In genomic region chr3:31022895-31023436, GRCm38 (mm10) we compare ENCODE assay signal across 9 mouse cellular contexts. TPM values are rescaled to one million over a fixed set of nuclear protein-coding genes. Genes with fewer than 3 reads are reported as not detected.
A peak's percentile ranks its signal among the peaks of the same experiment; 100 is the strongest.
DNase-seq lines count a peak whose midpoint lies in the region; ATAC-seq lines count a peak whose summit lies in the region.
"Had no signal": no experiment of that assay in that cellular context is flagged by ENCODE, and none has a peak within 500 bp of the region (broad histone marks: within the 10 kb centered on the region; RNA-seq: fewer than 3 reads in every experiment).

No protein-coding gene starts in this region.

- H3K9me3 ChIP-seq in forebrain, embryonic 10.5 days: no peaks in the 10 kb centered on the region
- no peaks in the 10 kb centered on the region for H3K9me3 ChIP-seq in forebrain, embryonic 11.5 days (ENCODE audit: control insufficient read depth, low read length)
- H3K9me3 ChIP-seq in liver, embryonic 12.5 days (replicated peaks): no peaks in the 10 kb centered on the region

- peak overlapping the region; percentile 64 for H3K27ac ChIP-seq in forebrain, embryonic 10.5 days
- no peak overlapping the region for H3K27ac ChIP-seq in forebrain, embryonic 11.5 days (ENCODE audit: low read depth, low read length)
- H3K27ac ChIP-seq in liver, embryonic 12.5 days: no peak overlapping the region

- peaks cover 34% of the 10 kb centered on the region for H3K36me3 ChIP-seq in forebrain, embryonic 10.5 days (replicated peaks)
- H3K36me3 ChIP-seq in forebrain, embryonic 11.5 days (ENCODE audit: control insufficient read depth, insufficient read depth, low read length): no peaks in the 10 kb centered on the region
- H3K36me3 ChIP-seq in liver, embryonic 12.5 days: peaks cover 7% of the 10 kb centered on the region; the same call in 1 of the 2 replicates

- peaks cover 13% of the 10 kb centered on the region for H3K4me1 ChIP-seq in forebrain, embryonic 10.5 days
- no peaks in the 10 kb centered on the region for H3K4me1 ChIP-seq in forebrain, embryonic 11.5 days (replicated peaks; ENCODE audit: control insufficient read depth, insufficient read depth, low read length)
- H3K4me1 ChIP-seq in liver, embryonic 12.5 days: no peaks in the 10 kb centered on the region

- H3K27me3 ChIP-seq in forebrain, embryonic 10.5 days (ENCODE audit: poor library complexity, severe bottlenecking): no peaks in the 10 kb centered on the region
- H3K27me3 ChIP-seq in forebrain, embryonic 11.5 days (ENCODE audit: control insufficient read depth, insufficient read depth, low read length): no peaks in the 10 kb centered on the region
- H3K27me3 ChIP-seq in liver, embryonic 12.5 days (replicated peaks): no peaks in the 10 kb centered on the region
- H3K27me3 ChIP-seq: CH12.LX had no signal

- ATAC-seq in forebrain, embryonic 11.5 days (replicated peaks; ENCODE audit: low FRiP score): no peak
- ATAC-seq in megakaryocyte, adult 5-6 weeks (ENCODE audit: poor library complexity, severe bottlenecking): no peak
- ATAC-seq in liver, embryonic 12.5 days: no peak

- H3K9ac ChIP-seq in forebrain, embryonic 11.5 days (ENCODE audit: low read length): no peak overlapping the region
- no peak overlapping the region for H3K9ac ChIP-seq in liver, embryonic 12.5 days

- 39% methylated on average over 7 of the region's 7 CpGs for WGBS in forebrain, embryonic 10.5 days
- whole genome bisulfite sequencing in forebrain, embryonic 11.5 days: 41% methylated on average over 7 of the region's 7 CpGs
- WGBS in liver, embryonic 12.5 days (ENCODE audit: insufficient replicate concordance): 52% methylated on average over 7 of the region's 7 CpGs

- no peak overlapping the region for H3K4me3 ChIP-seq in forebrain, embryonic 10.5 days
- no peak overlapping the region for H3K4me3 ChIP-seq in forebrain, embryonic 11.5 days (ENCODE audit: low read depth, low read length)
- no peak overlapping the region for H3K4me3 ChIP-seq in liver, embryonic 12.5 days

- no peak for DNase-seq in forebrain, embryonic 10.5 days (ENCODE audit: extremely low spot score, low spot score)
- no peak for DNase-seq in forebrain, embryonic 11.5 days (ENCODE audit: low spot score)
- peak; percentile 19 for DNase-seq in gastrocnemius, postnatal 10 days
- peak; percentile 16 to 51 for DNase-seq in kidney, adult 8-10 months
- peak; percentile 76 for DNase-seq in mesoderm, embryonic 11.5 days (ENCODE audit: low read depth, low spot score)
- no peak for DNase-seq in B cell, adult 2 months

- H3K4me2 ChIP-seq in forebrain, embryonic 11.5 days (ENCODE audit: low read depth, low read length, severe bottlenecking): no peak overlapping the region
- H3K4me2 ChIP-seq in liver, embryonic 12.5 days: no peak overlapping the region

RNA-seq across cellular contexts. Expression of gene Prkci, which starts 27.4 kb away (rescaled TPM):
- polyA plus RNA-seq in forebrain, embryonic 10.5 days (2016; fragmentation: Nextera tagmentation; extraction: Ambion mirVana): 37.7 and 39.2 TPM in 2 replicates
- polyA plus RNA-seq in forebrain, embryonic 11.5 days (2014; fragmentation: Nextera tagmentation; extraction: Ambion mirVana): 41.8 and 44.9 TPM in 2 replicates
- total RNA-seq in gastrocnemius, postnatal 10 days (2021): 10 to 100 TPM; 12.5 to 19.6 TPM
- 18.8 and 19.9 TPM in 2 replicates for total RNA-seq in megakaryocyte, adult 5-6 weeks (2015)
- 12.4 and 14.7 TPM in 2 replicates for total RNA-seq in megakaryocyte, adult 5-6 weeks (2017)
- 12.5 TPM in 2 replicates for polyA plus RNA-seq in liver, embryonic 12.5 days (2016; fragmentation: Nextera tagmentation; extraction: Ambion mirVana)

RNA-seq across cellular contexts. Expression of gene Phc3, which starts 53.8 kb away (rescaled TPM):
- 4.7 and 5.9 TPM in 2 replicates for polyA plus RNA-seq in forebrain, embryonic 10.5 days (2016; fragmentation: Nextera tagmentation; extraction: Ambion mirVana)
- 6.2 and 7.4 TPM in 2 replicates for polyA plus RNA-seq in forebrain, embryonic 11.5 days (2014; fragmentation: Nextera tagmentation; extraction: Ambion mirVana)
- total RNA-seq in gastrocnemius, postnatal 10 days (2021): 10 to 100 TPM; 13.6 to 19.2 TPM
- total RNA-seq in megakaryocyte, adult 5-6 weeks (2015): 31.0 and 31.1 TPM in 2 replicates
- 17.3 and 20.4 TPM in 2 replicates for total RNA-seq in megakaryocyte, adult 5-6 weeks (2017)
- 2.8 and 3.2 TPM in 2 replicates for polyA plus RNA-seq in liver, embryonic 12.5 days (2016; fragmentation: Nextera tagmentation; extraction: Ambion mirVana)

Comparison
In these comparisons a context has a peak if more than half of its experiments do, and no peak if none do; other contexts are left out.
1. DNase-seq: peak in gastrocnemius, postnatal 10 days (single experiment), kidney, adult 8-10 months (2 of 2) and mesoderm, embryonic 11.5 days (single experiment); none in forebrain, embryonic 10.5 days (single experiment), forebrain, embryonic 11.5 days (single experiment) and B cell, adult 2 months (0 of 2).